Mouse (Mus musculus): Measurements from ENCODE around the gene Hs2st1. TPM values are rescaled to one million over a fixed set of nuclear protein-coding genes. Genes with fewer than 3 reads are reported as not detected.
A peak's percentile ranks its signal among the peaks of the same experiment; 100 is the strongest.

The Hs2st1 gene
- total RNA-seq, 2 experiments from 2014 or later = 11.4 to 14.2 TPM

GRCm38 (mm10) chr3:144592992-144593785 lies 23.2 kb upstream of the Hs2st1 start:
- ATAC-seq (replicated peaks; ENCODE audit: low FRiP score, low TSS enrichment, poor library complexity, severe bottlenecking) = peak; percentile 30; the same call in 1 of the 2 replicates

- ATAC-seq (replicated peaks; ENCODE audit: low FRiP score, low TSS enrichment, poor library complexity, severe bottlenecking) = no peak
Observed at GRCm38 (mm10) chr3:144589189-144589890, 19.4 kb upstream of the Hs2st1 start.

- ATAC-seq (replicated peaks; ENCODE audit: low FRiP score, low TSS enrichment, poor library complexity, severe bottlenecking) = no peak
Observed at GRCm38 (mm10) chr3:144586731-144587130, 16.8 kb upstream of the Hs2st1 start.

GRCm38 (mm10) chr3:144584789-144585553 lies 15.0 kb upstream of the Hs2st1 start:
- ATAC-seq (replicated peaks; ENCODE audit: low FRiP score, low TSS enrichment, poor library complexity, severe bottlenecking) = no peak

GRCm38 (mm10) chr3:144583789-144584188 lies 13.8 kb upstream of the Hs2st1 start:
- no peak for ATAC-seq (replicated peaks; ENCODE audit: low FRiP score, low TSS enrichment, poor library complexity, severe bottlenecking)

GRCm38 (mm10) chr3:144582306-144582705 lies 12.3 kb upstream of the Hs2st1 start:
- ATAC-seq (replicated peaks; ENCODE audit: low FRiP score, low TSS enrichment, poor library complexity, severe bottlenecking) = peak; percentile 56

- ATAC-seq (replicated peaks; ENCODE audit: low FRiP score, low TSS enrichment, poor library complexity, severe bottlenecking) = no peak
Observed at GRCm38 (mm10) chr3:144581842-144582241, 11.9 kb upstream of the Hs2st1 start.

- no peak for ATAC-seq (replicated peaks; ENCODE audit: low FRiP score, low TSS enrichment, poor library complexity, severe bottlenecking)
Observed at GRCm38 (mm10) chr3:144580281-144580680, 10.3 kb upstream of the Hs2st1 start.

- ATAC-seq (replicated peaks; ENCODE audit: low FRiP score, low TSS enrichment, poor library complexity, severe bottlenecking) = no peak
Observed at GRCm38 (mm10) chr3:144579796-144580195, 9.8 kb upstream of the Hs2st1 start.

- ATAC-seq (replicated peaks; ENCODE audit: low FRiP score, low TSS enrichment, poor library complexity, severe bottlenecking) = no peak
Observed at GRCm38 (mm10) chr3:144578921-144579320, 8.9 kb upstream of the Hs2st1 start.

- ATAC-seq (replicated peaks; ENCODE audit: low FRiP score, low TSS enrichment, poor library complexity, severe bottlenecking) = no peak
Observed at GRCm38 (mm10) chr3:144577366-144578340, 7.7 kb upstream of the Hs2st1 start.

GRCm38 (mm10) chr3:144574256-144574655 lies 4.3 kb upstream of the Hs2st1 start:
- ATAC-seq (replicated peaks; ENCODE audit: low FRiP score, low TSS enrichment, poor library complexity, severe bottlenecking) = no peak

GRCm38 (mm10) chr3:144570816-144571487 lies 971 bp upstream of the Hs2st1 start:
- no peak for ATAC-seq (replicated peaks; ENCODE audit: low FRiP score, low TSS enrichment, poor library complexity, severe bottlenecking)

GRCm38 (mm10) chr3:144569401-144569971 lies 495 bp downstream of the Hs2st1 start:
- peak; percentile 9 for ATAC-seq (replicated peaks; ENCODE audit: low FRiP score, low TSS enrichment, poor library complexity, severe bottlenecking)

GRCm38 (mm10) chr3:144568861-144569361 lies 1.1 kb downstream of the Hs2st1 start:
- ATAC-seq (replicated peaks; ENCODE audit: low FRiP score, low TSS enrichment, poor library complexity, severe bottlenecking) = no peak

- ATAC-seq (replicated peaks; ENCODE audit: low FRiP score, low TSS enrichment, poor library complexity, severe bottlenecking) = no peak
Observed at GRCm38 (mm10) chr3:144565212-144565611, 4.8 kb downstream of the Hs2st1 start.

- ATAC-seq (replicated peaks; ENCODE audit: low FRiP score, low TSS enrichment, poor library complexity, severe bottlenecking) = no peak
Observed at GRCm38 (mm10) chr3:144563916-144564315, 6.1 kb downstream of the Hs2st1 start.
